Mouse (Mus musculus): ENCODE data around the gene Borcs6. TPM values are rescaled to one million over a fixed set of nuclear protein-coding genes. Genes with fewer than 3 reads are reported as not detected.
A peak's percentile ranks its signal among the peaks of the same experiment; 100 is the strongest.
"Not testable (repeated sequence)": the region's sequence is repeated elsewhere in the genome, so short reads cannot be mapped to it uniquely, and the experiment has no call there.

Borcs6 gene
- polyA plus RNA-seq, 1 experiment from 2014 or later, result 20.4 TPM

DNA sequence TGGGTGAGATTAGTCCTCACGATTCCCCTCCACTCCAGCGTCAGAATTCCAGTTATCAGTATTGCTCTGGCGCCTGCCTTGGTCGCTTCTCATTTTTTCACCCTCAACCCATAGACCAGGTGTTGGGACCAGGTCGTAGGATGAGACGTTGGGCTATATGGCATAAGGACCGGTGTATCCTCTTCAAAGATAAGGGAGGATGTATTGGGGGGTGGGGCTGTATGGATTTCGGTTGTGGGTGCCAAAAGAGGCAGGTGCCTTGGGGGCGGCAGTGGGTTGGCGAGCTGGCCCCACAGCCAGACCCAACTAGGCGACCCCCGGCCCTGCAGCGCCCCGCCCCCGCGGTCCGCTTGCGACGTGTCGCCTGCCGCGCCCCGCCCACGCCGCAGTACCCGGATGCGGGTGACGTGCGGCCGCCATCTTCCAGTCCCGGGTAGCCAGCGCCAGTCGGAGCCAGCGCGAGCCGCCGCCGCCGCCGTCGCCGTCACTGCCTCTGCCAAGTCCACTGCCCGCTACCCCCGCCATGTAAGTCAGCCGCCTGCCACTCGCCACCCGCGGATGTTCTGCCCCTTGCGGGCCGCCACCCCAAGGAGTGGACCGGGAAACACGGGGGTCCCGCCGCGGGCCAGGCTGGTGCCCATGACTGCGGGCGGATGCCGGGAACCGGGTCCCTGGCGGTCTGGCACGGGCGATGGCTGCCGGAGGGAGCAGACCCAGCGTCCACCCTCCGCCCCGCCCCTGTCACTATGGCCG, 28.8 kb downstream of the Borcs6 start, which contains the start of gene Vamp2:
Gene Vamp2 (plus strand): TSS at position 388 of the 753 bp plus-strand sequence.
- Histone ChIP-seq H3K9me3 (replicated peaks; ENCODE audit: control insufficient read depth, low read length, poor library complexity, severe bottlenecking) (no peaks in the 10 kb centered on the region), H3K4me3 (ENCODE audit: low read depth, low read length) (peak within 1 kb of the TSS; percentile 83), H3K36me3 (ENCODE audit: control insufficient read depth, insufficient read depth, low read length) (peaks cover 8% of the 10 kb centered on the region; the same call in 1 of the 2 replicates), H3K27me3 (ENCODE audit: control insufficient read depth, insufficient read depth, low read depth, low read length) (no peaks in the 10 kb centered on the region), H3K4me2 (ENCODE audit: low read length) (peak within 1 kb of the TSS; percentile 85), H3K4me1 (ENCODE audit: control insufficient read depth, insufficient read depth, low read length) (peaks cover 27% of the 10 kb centered on the region), H3K27ac (ENCODE audit: low read length) (peak within 1 kb of the TSS; percentile 98), H3K9ac (ENCODE audit: low read depth, low read length) (peak within 1 kb of the TSS; percentile 99)
- WGBS, result under 1% methylated on average over 61 of the region's 67 CpGs
- peak; percentile 82 for ATAC-seq

DNA sequence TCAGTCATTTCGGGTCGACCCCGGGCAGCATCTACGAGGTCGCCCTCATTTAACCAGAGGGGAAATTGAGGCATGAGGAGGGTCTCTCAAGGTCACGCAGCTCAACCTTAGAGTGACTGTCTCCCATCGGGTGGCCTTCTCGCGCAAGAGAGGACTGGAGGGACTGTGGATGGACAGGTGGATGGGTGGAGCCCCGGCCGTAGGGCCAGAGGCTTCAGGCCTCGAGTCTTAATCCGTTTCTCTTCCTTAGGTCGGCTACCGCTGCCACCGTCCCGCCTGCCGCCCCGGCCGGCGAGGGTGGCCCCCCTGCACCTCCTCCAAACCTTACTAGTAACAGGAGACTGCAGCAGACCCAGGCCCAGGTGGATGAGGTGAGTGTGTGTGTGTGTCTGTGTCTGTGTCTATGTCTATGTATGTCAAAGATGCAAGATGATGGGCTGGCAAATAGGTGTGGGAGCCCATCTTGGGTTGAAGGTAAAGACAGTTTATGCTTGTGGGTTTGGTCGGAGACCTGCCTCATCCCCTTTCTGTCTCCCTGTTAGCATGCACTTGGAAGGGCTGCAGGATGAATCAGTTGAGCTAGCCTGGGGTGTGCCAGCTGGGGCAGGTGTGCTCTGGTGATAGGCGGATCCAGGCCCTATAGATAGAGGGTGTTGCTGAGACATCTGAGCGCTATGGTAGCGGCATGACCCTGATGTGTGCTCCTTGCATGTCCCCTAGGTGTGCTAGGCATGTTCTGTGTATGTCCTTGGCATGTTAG, 29.5 kb downstream of the Borcs6 start:
- Histone ChIP-seq H3K9me3 (replicated peaks; ENCODE audit: control insufficient read depth, low read length, poor library complexity, severe bottlenecking) (no peaks in the 10 kb centered on the region), H3K36me3 (ENCODE audit: control insufficient read depth, insufficient read depth, low read length) (peaks cover 8% of the 10 kb centered on the region; the same call in 1 of the 2 replicates), H3K27ac (ENCODE audit: low read length) (peak overlapping the region; percentile 98), H3K4me3 (ENCODE audit: low read depth, low read length) (peak overlapping the region; percentile 83), H3K27me3 (ENCODE audit: control insufficient read depth, insufficient read depth, low read depth, low read length) (no peaks in the 10 kb centered on the region), H3K9ac (ENCODE audit: low read depth, low read length) (peak overlapping the region; percentile 99), H3K4me2 (ENCODE audit: low read length) (peak overlapping the region; percentile 85), H3K4me1 (ENCODE audit: control insufficient read depth, insufficient read depth, low read length) (peaks cover 27% of the 10 kb centered on the region)
- WGBS, result 11% methylated on average over 25 of the region's 25 CpGs
- peak; percentile 26 for ATAC-seq

- 92% methylated on average over 12 of the region's 12 CpGs for WGBS
- Histone ChIP-seq H3K4me1 (ENCODE audit: control insufficient read depth, insufficient read depth, low read length) (peaks cover 30% of the 10 kb centered on the region), H3K27ac (ENCODE audit: low read length) (no peak overlapping the region), H3K4me3 (ENCODE audit: low read depth, low read length) (peak overlapping the region; percentile 83), H3K27me3 (ENCODE audit: control insufficient read depth, insufficient read depth, low read depth, low read length) (no peaks in the 10 kb centered on the region), H3K36me3 (ENCODE audit: control insufficient read depth, insufficient read depth, low read length) (peaks cover 8% of the 10 kb centered on the region; the same call in 1 of the 2 replicates), H3K9me3 (replicated peaks; ENCODE audit: control insufficient read depth, low read length, poor library complexity, severe bottlenecking) (no peaks in the 10 kb centered on the region), H3K9ac (ENCODE audit: low read depth, low read length) (peak overlapping the region; percentile 99), H3K4me2 (ENCODE audit: low read length) (peak overlapping the region; percentile 85)
- no peak for ATAC-seq
Observed at GRCm38 (mm10) chr11:69089616-69090290, 30.2 kb downstream of the Borcs6 start.

DNA sequence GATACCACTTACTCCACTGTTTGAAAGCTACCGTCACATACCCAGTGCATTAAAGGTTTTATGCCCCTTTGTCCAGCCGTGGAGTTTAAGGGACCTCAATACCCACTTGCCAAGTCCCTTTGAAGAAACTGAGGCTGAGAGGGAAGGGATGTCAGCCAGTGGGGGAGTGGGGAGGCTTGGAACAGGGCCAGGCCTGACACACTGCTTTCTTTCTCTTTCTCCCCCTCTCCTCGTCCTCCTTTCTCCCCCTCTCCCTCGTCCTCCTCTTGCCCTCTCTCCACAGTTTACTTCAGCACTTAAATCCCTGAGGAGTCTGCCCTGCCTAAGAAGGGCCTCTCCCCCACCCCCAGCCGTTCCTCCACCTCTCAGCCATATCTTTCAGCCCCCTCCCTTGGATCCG, 30.9 kb downstream of the Borcs6 start:
- no peaks in the 10 kb centered on the region for H3K9me3 ChIP-seq (replicated peaks; ENCODE audit: control insufficient read depth, low read length, poor library complexity, severe bottlenecking)
- H3K4me1 ChIP-seq (ENCODE audit: control insufficient read depth, insufficient read depth, low read length), result peaks cover 32% of the 10 kb centered on the region
- peak overlapping the region; percentile 85 for H3K4me2 ChIP-seq (ENCODE audit: low read length)
- peaks cover 8% of the 10 kb centered on the region; the same call in 1 of the 2 replicates for H3K36me3 ChIP-seq (ENCODE audit: control insufficient read depth, insufficient read depth, low read length)
- H3K27ac ChIP-seq (ENCODE audit: low read length), result no peak overlapping the region
- H3K27me3 ChIP-seq (ENCODE audit: control insufficient read depth, insufficient read depth, low read depth, low read length), result no peaks in the 10 kb centered on the region
- H3K4me3 ChIP-seq (ENCODE audit: low read depth, low read length), result no peak overlapping the region
- 57% methylated on average over 6 of the region's 6 CpGs for WGBS
- no peak for ATAC-seq
- H3K9ac ChIP-seq (ENCODE audit: low read depth, low read length), result no peak overlapping the region

- Histone ChIP-seq H3K4me1 (ENCODE audit: control insufficient read depth, insufficient read depth, low read length) (peaks cover 43% of the 10 kb centered on the region), H3K36me3 (ENCODE audit: control insufficient read depth, insufficient read depth, low read length) (peaks cover 8% of the 10 kb centered on the region; the same call in 1 of the 2 replicates), H3K27ac (ENCODE audit: low read length) (no peak overlapping the region), H3K4me3 (ENCODE audit: low read depth, low read length) (no peak overlapping the region), H3K9ac (ENCODE audit: low read depth, low read length) (0 out of 2 replicates have a peak overlapping the region, but pooled peaks have one; percentile 7), H3K27me3 (ENCODE audit: control insufficient read depth, insufficient read depth, low read depth, low read length) (no peaks in the 10 kb centered on the region), H3K9me3 (replicated peaks; ENCODE audit: control insufficient read depth, low read length, poor library complexity, severe bottlenecking) (no peaks in the 10 kb centered on the region), H3K4me2 (ENCODE audit: low read length) (no peak overlapping the region)
- no peak for ATAC-seq
- 61% methylated on average over 7 of the region's 7 CpGs for WGBS
Observed at GRCm38 (mm10) chr11:69091566-69092385, 32.3 kb downstream of the Borcs6 start.

- no peak for ATAC-seq
- Histone ChIP-seq H3K9me3 (replicated peaks; ENCODE audit: control insufficient read depth, low read length, poor library complexity, severe bottlenecking) (no peaks in the 10 kb centered on the region), H3K27ac (ENCODE audit: low read length) (no peak overlapping the region), H3K9ac (ENCODE audit: low read depth, low read length) (no peak overlapping the region), H3K4me2 (ENCODE audit: low read length) (no peak overlapping the region), H3K4me3 (ENCODE audit: low read depth, low read length) (no peak overlapping the region), H3K36me3 (ENCODE audit: control insufficient read depth, insufficient read depth, low read length) (peaks cover 8% of the 10 kb centered on the region; the same call in 1 of the 2 replicates), H3K27me3 (ENCODE audit: control insufficient read depth, insufficient read depth, low read depth, low read length) (no peaks in the 10 kb centered on the region), H3K4me1 (ENCODE audit: control insufficient read depth, insufficient read depth, low read length) (peaks cover 48% of the 10 kb centered on the region)
- 3% methylated on average over 3 of the region's 3 CpGs for WGBS
Observed at GRCm38 (mm10) chr11:69092386-69092751, 32.9 kb downstream of the Borcs6 start.

GRCm38 (mm10) chr11:69092871-69093270, 33.4 kb downstream of the Borcs6 start:
- Histone ChIP-seq H3K9ac (ENCODE audit: low read depth, low read length) (no peak overlapping the region), H3K4me2 (ENCODE audit: low read length) (no peak overlapping the region), H3K9me3 (replicated peaks; ENCODE audit: control insufficient read depth, low read length, poor library complexity, severe bottlenecking) (no peaks in the 10 kb centered on the region), H3K36me3 (ENCODE audit: control insufficient read depth, insufficient read depth, low read length) (peaks cover 8% of the 10 kb centered on the region; the same call in 1 of the 2 replicates), H3K4me3 (ENCODE audit: low read depth, low read length) (no peak overlapping the region), H3K4me1 (ENCODE audit: control insufficient read depth, insufficient read depth, low read length) (peaks cover 48% of the 10 kb centered on the region), H3K27me3 (ENCODE audit: control insufficient read depth, insufficient read depth, low read depth, low read length) (no peaks in the 10 kb centered on the region), H3K27ac (ENCODE audit: low read length) (no peak overlapping the region)
- WGBS, result 85% methylated on average over 4 of the region's 4 CpGs
- ATAC-seq, result no peak

DNA sequence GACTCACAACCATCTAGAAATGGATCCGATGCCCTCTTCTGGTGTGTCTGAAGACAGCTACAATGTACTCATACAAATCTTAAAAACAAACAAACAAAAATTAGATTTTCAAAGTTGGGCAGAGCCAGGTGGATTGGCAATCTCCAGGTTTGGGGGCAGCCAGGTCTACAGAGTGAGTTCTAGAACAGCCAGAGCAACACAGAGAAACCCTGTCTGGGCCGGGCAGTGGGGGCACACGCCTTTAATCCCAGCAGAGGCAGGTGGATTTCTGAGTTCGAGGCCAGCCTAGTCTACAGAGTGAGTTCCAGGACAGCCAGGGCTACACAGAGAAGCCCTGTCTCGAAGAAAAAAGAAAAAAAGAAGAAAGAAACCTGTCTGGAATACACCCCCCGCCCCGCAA, 34.3 kb downstream of the Borcs6 start:
- H3K9ac ChIP-seq (ENCODE audit: low read depth, low read length); H3K36me3 ChIP-seq (ENCODE audit: control insufficient read depth, insufficient read depth, low read length); H3K9me3 ChIP-seq (replicated peaks; ENCODE audit: control insufficient read depth, low read length, poor library complexity, severe bottlenecking); H3K4me2 ChIP-seq (ENCODE audit: low read length); ATAC-seq; H3K4me3 ChIP-seq (ENCODE audit: low read depth, low read length); H3K27me3 ChIP-seq (ENCODE audit: control insufficient read depth, insufficient read depth, low read depth, low read length): not testable (repeated sequence)
- Histone ChIP-seq H3K27ac (ENCODE audit: low read length) (peak overlapping the region; percentile 75; the same call in 1 of the 2 replicates), H3K4me1 (ENCODE audit: control insufficient read depth, insufficient read depth, low read length) (peaks cover 56% of the 10 kb centered on the region)
- 85% methylated on average over 7 of the region's 7 CpGs for WGBS
